Mouse (Mus musculus): ENCODE data around the gene Tfrc. TPM values are rescaled to one million over a fixed set of nuclear protein-coding genes. Genes with fewer than 3 reads are reported as not detected.

Tfrc gene
- total and polyA plus RNA-seq, 3 experiments: 14.2 to 620 (median 507) TPM

DNA sequence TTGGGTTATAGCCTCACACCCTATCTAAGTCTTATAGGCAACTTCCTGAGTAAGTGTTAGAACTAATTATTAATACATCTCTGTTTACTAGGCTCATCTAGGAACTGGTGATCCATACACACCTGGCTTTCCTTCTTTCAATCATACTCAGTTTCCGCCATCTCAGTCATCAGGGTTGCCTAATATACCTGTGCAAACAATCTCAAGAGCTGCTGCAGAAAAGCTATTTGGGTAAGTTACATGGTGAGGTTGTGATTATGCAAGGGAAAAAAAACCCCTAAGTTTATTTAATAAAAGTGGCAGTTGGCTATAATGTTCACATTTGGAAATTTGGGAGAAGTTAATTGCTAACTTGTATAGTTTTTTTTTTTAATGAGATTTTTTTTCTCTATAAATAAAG is 10.2 kb downstream of the Tfrc start:
- H3K4me1 ChIP-seq (ENCODE audit: insufficient read depth, low read depth, low read length): peaks cover 38% of the 10 kb centered on the region
- no peak for ATAC-seq (ENCODE audit: extremely low read depth, insufficient number of reproducible peaks, low FRiP score, poor library complexity, severe bottlenecking)
- no peaks in the 10 kb centered on the region for H3K27me3 ChIP-seq (ENCODE audit: insufficient read depth, low read length)

GRCm38 (mm10) chr16:32628140-32628539 is 19.4 kb downstream of the Tfrc start:
- H3K36me3 ChIP-seq (replicated peaks): peaks cover 95% of the 10 kb centered on the region
- H3K4me1 ChIP-seq (ENCODE audit: insufficient read depth, low read depth, low read length): peaks cover 37% of the 10 kb centered on the region
- H3K9me3 ChIP-seq (replicated peaks): no peaks in the 10 kb centered on the region
- no peak overlapping the region for H3K4me3 ChIP-seq (ENCODE audit: low read depth, low read length)
- DNase-seq (ENCODE audit: low spot score): no peak
- TF ChIP-seq POLR2AphosphoS5 (IDR thresholded peaks at IDR 0.05; ENCODE audit: insufficient replicate concordance, low read depth, low read length): no peak
- no peak for TF ChIP-seq GATA1 (IDR thresholded peaks at IDR 0.05; ENCODE audit: borderline replicate concordance, low read length)
- TF ChIP-seq TAL1 (conservative IDR thresholded peaks at IDR 0.05; ENCODE audit: low read depth, low read length): no peak
- TF ChIP-seq GATA2 (IDR thresholded peaks at IDR 0.05; ENCODE audit: borderline replicate concordance, low read depth, low read length): no peak
- TF ChIP-seq CTCF (IDR thresholded peaks at IDR 0.05; ENCODE audit: low read depth, low read length): no peak
- no peaks in the 10 kb centered on the region for H3K27me3 ChIP-seq (ENCODE audit: insufficient read depth, low read length)
- ATAC-seq (ENCODE audit: extremely low read depth, insufficient number of reproducible peaks, low FRiP score, poor library complexity, severe bottlenecking): no peak

More for the DNA sequence above, 10.2 kb downstream of the Tfrc start:
- DNase-seq (ENCODE audit: low spot score): no peak
- TF ChIP-seq GATA2 (IDR thresholded peaks at IDR 0.05; ENCODE audit: borderline replicate concordance, low read depth, low read length) (no peak), POLR2AphosphoS5 (IDR thresholded peaks at IDR 0.05; ENCODE audit: insufficient replicate concordance, low read depth, low read length) (no peak), CTCF (IDR thresholded peaks at IDR 0.05; ENCODE audit: low read depth, low read length) (no peak), TAL1 (conservative IDR thresholded peaks at IDR 0.05; ENCODE audit: low read depth, low read length) (no peak), GATA1 (IDR thresholded peaks at IDR 0.05; ENCODE audit: borderline replicate concordance, low read length) (no peak)
- Histone ChIP-seq H3K36me3 (replicated peaks) (peaks cover 96% of the 10 kb centered on the region), H3K9me3 (replicated peaks) (no peaks in the 10 kb centered on the region), H3K4me3 (ENCODE audit: low read depth, low read length) (no peak overlapping the region)

DNA sequence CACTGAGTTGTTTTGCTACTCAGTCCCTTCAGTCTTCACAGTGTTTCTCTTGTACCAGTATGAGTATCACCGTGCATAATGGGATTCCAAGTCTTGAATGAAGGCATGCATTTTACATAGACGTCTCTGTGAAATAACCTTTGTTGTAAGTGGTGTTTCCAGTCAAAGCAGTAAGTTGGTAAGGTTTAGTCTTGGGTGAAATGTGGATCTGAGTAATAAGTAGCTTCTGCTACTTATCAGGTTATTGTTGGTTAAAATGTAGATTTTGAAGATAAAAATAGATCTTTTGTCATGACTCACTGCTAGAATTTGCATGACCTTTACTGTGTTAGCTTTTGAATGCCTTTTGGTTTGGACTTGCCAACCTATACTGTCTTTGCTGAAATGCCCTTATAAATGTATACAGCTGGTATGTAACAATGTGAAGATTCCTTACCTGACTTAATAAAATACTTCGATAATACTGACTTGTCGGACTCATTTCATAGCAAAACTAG is 23.7 kb downstream of the Tfrc start:
- DNase-seq (ENCODE audit: low spot score) (no peak), ATAC-seq (ENCODE audit: extremely low read depth, insufficient number of reproducible peaks, low FRiP score, poor library complexity, severe bottlenecking) (no peak)
- Histone ChIP-seq H3K27me3 (ENCODE audit: insufficient read depth, low read length) (peaks cover 3% of the 10 kb centered on the region), H3K4me3 (ENCODE audit: low read depth, low read length) (no peak overlapping the region), H3K36me3 (replicated peaks) (peaks cover 65% of the 10 kb centered on the region), H3K9me3 (replicated peaks) (no peaks in the 10 kb centered on the region), H3K4me1 (ENCODE audit: insufficient read depth, low read depth, low read length) (peaks cover 43% of the 10 kb centered on the region)
- TF ChIP-seq GATA1 (IDR thresholded peaks at IDR 0.05; ENCODE audit: borderline replicate concordance, low read length): no peak
- TF ChIP-seq CTCF (IDR thresholded peaks at IDR 0.05; ENCODE audit: low read depth, low read length): no peak
- TF ChIP-seq TAL1 (conservative IDR thresholded peaks at IDR 0.05; ENCODE audit: low read depth, low read length): no peak
- no peak for TF ChIP-seq POLR2AphosphoS5 (IDR thresholded peaks at IDR 0.05; ENCODE audit: insufficient replicate concordance, low read depth, low read length)
- TF ChIP-seq GATA2 (IDR thresholded peaks at IDR 0.05; ENCODE audit: borderline replicate concordance, low read depth, low read length): no peak

DNA sequence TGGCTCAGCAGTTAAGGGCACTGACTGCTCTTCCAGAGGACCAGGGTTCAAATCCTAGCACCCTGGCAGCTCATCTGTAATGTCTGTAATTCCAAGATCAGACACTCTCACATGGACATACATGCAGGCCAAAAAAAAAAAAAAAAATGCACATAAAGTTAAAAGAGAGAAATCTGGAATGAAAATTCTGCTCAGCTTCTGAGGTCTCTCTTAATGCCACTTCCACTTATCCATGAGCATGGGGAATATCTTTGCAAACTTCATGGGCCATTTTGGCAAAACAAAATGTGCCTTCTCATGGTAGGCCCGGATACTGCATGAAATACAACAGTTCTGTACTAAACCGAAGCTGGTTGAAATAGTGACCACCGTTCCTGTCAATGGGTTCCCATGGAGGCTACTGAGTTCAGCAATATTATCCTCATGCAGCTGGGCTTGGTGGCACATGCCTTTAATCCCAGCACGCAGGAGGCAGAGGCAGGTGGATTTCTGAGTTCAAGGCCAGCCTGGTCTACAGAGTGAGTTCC is 24.8 kb downstream of the Tfrc start:
- peaks cover 44% of the 10 kb centered on the region for H3K4me1 ChIP-seq (ENCODE audit: insufficient read depth, low read depth, low read length)
- H3K36me3 ChIP-seq (replicated peaks): peaks cover 54% of the 10 kb centered on the region
- DNase-seq (ENCODE audit: low spot score): no peak
- no peak for ATAC-seq (ENCODE audit: extremely low read depth, insufficient number of reproducible peaks, low FRiP score, poor library complexity, severe bottlenecking)
- TF ChIP-seq POLR2AphosphoS5 (IDR thresholded peaks at IDR 0.05; ENCODE audit: insufficient replicate concordance, low read depth, low read length) (no peak; the same call in 1 of the 2 replicates), GATA2 (IDR thresholded peaks at IDR 0.05; ENCODE audit: borderline replicate concordance, low read depth, low read length) (no peak), GATA1 (IDR thresholded peaks at IDR 0.05; ENCODE audit: borderline replicate concordance, low read length) (no peak), TAL1 (conservative IDR thresholded peaks at IDR 0.05; ENCODE audit: low read depth, low read length) (no peak), CTCF (IDR thresholded peaks at IDR 0.05; ENCODE audit: low read depth, low read length) (no peak)
- no peaks in the 10 kb centered on the region for H3K9me3 ChIP-seq (replicated peaks)
- no peak overlapping the region for H3K4me3 ChIP-seq (ENCODE audit: low read depth, low read length)
- peaks cover 6% of the 10 kb centered on the region for H3K27me3 ChIP-seq (ENCODE audit: insufficient read depth, low read length)

DNA sequence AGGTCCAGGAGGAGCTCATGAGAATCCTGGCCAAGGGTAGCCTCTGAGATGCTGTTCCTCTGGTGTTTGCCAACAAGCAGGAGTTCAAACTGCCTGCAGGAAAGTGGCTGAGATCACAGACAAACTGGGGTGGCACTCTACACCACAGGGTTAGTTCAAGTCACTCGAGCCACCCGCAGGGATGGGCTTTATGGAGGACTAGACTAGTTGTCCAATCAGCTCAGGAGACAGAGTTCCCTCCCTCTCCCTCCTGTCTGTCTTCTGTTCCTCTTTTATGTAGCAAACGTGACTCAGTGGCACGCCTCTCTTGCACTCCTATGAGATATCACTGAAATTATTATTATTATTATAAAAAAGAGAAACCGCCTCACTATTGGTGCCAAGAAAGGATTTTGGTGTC is 25.5 kb downstream of the Tfrc start:
- peaks cover 45% of the 10 kb centered on the region for H3K4me1 ChIP-seq (ENCODE audit: insufficient read depth, low read depth, low read length)
- no peak for TF ChIP-seq POLR2AphosphoS5 (IDR thresholded peaks at IDR 0.05; ENCODE audit: insufficient replicate concordance, low read depth, low read length)
- peak; percentile 32 for DNase-seq (ENCODE audit: low spot score)
- peaks cover 47% of the 10 kb centered on the region for H3K36me3 ChIP-seq (replicated peaks)
- no peaks in the 10 kb centered on the region for H3K9me3 ChIP-seq (replicated peaks)
- peak; percentile 40; the same call in 1 of the 2 replicates for ATAC-seq (ENCODE audit: extremely low read depth, insufficient number of reproducible peaks, low FRiP score, poor library complexity, severe bottlenecking)
- H3K27me3 ChIP-seq (ENCODE audit: insufficient read depth, low read length): peaks cover 6% of the 10 kb centered on the region
- H3K4me3 ChIP-seq (ENCODE audit: low read depth, low read length): no peak overlapping the region

DNA sequence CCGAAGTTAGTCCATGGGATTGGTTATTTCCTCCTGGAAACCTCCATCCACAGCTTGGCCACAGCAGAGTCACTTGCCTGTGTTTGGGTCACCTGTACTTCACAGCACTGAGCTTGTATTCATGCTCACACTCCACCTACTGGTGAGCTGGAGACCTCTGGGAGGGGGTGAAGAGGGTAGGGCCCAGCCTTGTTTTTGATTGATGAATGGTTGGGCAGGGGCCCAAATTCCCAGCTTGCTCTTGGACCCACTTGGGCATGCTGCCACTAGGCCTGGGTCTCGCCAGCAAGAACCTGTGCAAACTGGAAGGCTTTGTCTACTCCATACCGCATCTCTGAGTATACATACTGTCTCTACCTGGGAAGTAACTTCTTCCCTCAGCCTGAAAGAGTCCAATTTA is 26.6 kb downstream of the Tfrc start:
- Histone ChIP-seq H3K27me3 (ENCODE audit: insufficient read depth, low read length) (peaks cover 6% of the 10 kb centered on the region), H3K4me3 (ENCODE audit: low read depth, low read length) (no peak overlapping the region), H3K4me1 (ENCODE audit: insufficient read depth, low read depth, low read length) (peaks cover 41% of the 10 kb centered on the region), H3K36me3 (replicated peaks) (peaks cover 37% of the 10 kb centered on the region), H3K9me3 (replicated peaks) (no peaks in the 10 kb centered on the region)
- ATAC-seq (ENCODE audit: extremely low read depth, insufficient number of reproducible peaks, low FRiP score, poor library complexity, severe bottlenecking): no peak
- TF ChIP-seq POLR2AphosphoS5 (IDR thresholded peaks at IDR 0.05; ENCODE audit: insufficient replicate concordance, low read depth, low read length): no peak
- no peak for TF ChIP-seq GATA1 (IDR thresholded peaks at IDR 0.05; ENCODE audit: borderline replicate concordance, low read length)
- DNase-seq (ENCODE audit: low spot score): no peak
